Mouse (Mus musculus): Measurements from ENCODE around the gene Lpxn.

Lpxn gene

GRCm38 (mm10) chr19:12804237-12804636 lies 8.2 kb downstream of the Lpxn start:
- no peak for DNase-seq (ENCODE audit: low read depth, low spot score)

GRCm38 (mm10) chr19:12805730-12806129 lies 9.7 kb downstream of the Lpxn start:
- DNase-seq (ENCODE audit: low read depth, low spot score): no peak

GRCm38 (mm10) chr19:12806214-12806613 lies 10.2 kb downstream of the Lpxn start:
- DNase-seq (ENCODE audit: low read depth, low spot score): no peak

GRCm38 (mm10) chr19:12812644-12813364 lies 16.8 kb downstream of the Lpxn start:
- DNase-seq (ENCODE audit: low read depth, low spot score): no peak

- DNase-seq (ENCODE audit: low read depth, low spot score): no peak
Measured at GRCm38 (mm10) chr19:12813883-12814282, 17.9 kb downstream of the Lpxn start.

GRCm38 (mm10) chr19:12818507-12818906 lies 22.5 kb downstream of the Lpxn start:
- DNase-seq (ENCODE audit: low read depth, low spot score): no peak

GRCm38 (mm10) chr19:12820383-12820782 lies 24.4 kb downstream of the Lpxn start:
- DNase-seq (ENCODE audit: low read depth, low spot score): peak; percentile 20

- no peak for DNase-seq (ENCODE audit: low read depth, low spot score)
Measured at GRCm38 (mm10) chr19:12824549-12824948, 28.6 kb downstream of the Lpxn start.

GRCm38 (mm10) chr19:12830823-12831430 lies 34.9 kb downstream of the Lpxn start:
- DNase-seq (ENCODE audit: low read depth, low spot score): no peak

- DNase-seq (ENCODE audit: low read depth, low spot score): no peak
Measured at GRCm38 (mm10) chr19:12831559-12831958, 35.6 kb downstream of the Lpxn start.

- no peak for DNase-seq (ENCODE audit: low read depth, low spot score)
Measured at GRCm38 (mm10) chr19:12833625-12834024, 37.6 kb downstream of the Lpxn start.

- no peak for DNase-seq (ENCODE audit: low read depth, low spot score)
Measured at GRCm38 (mm10) chr19:12838507-12838906, 42.5 kb downstream of the Lpxn start.

- no peak for DNase-seq (ENCODE audit: low read depth, low spot score)
Measured at GRCm38 (mm10) chr19:12846382-12846781, 50.4 kb downstream of the Lpxn start, which contains the start of gene Gm5244. Gene Gm5244, plus strand, starts transcription at chr19:12846682.

- no peak for DNase-seq (ENCODE audit: low read depth, low spot score)
Measured at GRCm38 (mm10) chr19:12856983-12857382, 61.0 kb downstream of the Lpxn start, which contains the start of gene Olfr1444. Gene Olfr1444, plus strand, starts transcription at chr19:12857283.

Measured in embryo, embryonic 11.5 days (tissue).